Mouse (Mus musculus) urinary bladder, postnatal 25 days (tissue): Measurements from ENCODE around the gene Mapk7.

Experiments used
- DNase-seq: peaks from one replicate; pipeline ENCODE4 v3.0.0; 2022; ENCODE audit warnings: low spot score

The Mapk7 gene

DNA sequence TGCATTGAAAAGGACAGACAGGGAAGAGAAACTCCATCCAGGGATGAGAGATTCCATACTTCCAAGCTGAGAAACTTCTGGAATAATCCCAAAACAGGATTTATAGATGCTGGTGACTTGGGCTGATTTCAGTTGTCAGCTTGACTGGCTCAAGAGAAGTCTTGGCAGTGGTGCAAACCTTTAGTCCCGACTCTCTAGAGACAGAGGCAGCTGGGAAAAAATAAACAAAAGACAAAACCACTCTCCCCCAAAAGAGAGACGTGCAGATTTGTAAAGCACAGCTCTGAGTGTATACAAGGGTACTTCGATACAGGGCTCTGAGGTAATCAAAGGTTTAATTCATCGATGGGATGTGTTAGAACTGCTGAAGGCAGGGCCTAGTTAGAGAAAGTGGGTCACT, 28.8 kb downstream of the Mapk7 start:
- DNase-seq, result no peak

DNA sequence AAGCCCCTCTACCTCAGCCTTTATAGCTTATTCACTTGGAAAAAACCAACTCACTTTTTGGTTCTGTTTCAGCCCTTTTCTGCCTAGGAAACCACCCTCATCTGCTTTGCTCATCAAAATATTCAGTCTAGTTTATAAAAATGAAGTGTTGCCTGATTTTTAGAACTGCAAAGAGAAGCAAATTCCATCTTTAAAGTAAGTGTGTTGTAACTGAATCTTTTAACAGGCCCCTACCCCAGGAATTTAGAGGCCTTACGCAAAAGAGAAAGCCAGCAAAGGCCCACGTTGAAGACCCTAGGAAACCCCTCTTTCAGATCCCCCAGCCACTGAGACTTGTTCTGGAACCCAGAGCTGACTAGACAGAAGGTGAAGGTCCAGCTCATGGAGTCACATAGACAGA, 30.1 kb downstream of the Mapk7 start:
- no peak for DNase-seq

GRCm38 (mm10) chr11:61449499-61450292, 44.5 kb downstream of the Mapk7 start:
- no peak for DNase-seq

- no peak for DNase-seq
These were observed 45.5 kb downstream of the Mapk7 start for GRCm38 (mm10) chr11:61448599-61449225.

DNA sequence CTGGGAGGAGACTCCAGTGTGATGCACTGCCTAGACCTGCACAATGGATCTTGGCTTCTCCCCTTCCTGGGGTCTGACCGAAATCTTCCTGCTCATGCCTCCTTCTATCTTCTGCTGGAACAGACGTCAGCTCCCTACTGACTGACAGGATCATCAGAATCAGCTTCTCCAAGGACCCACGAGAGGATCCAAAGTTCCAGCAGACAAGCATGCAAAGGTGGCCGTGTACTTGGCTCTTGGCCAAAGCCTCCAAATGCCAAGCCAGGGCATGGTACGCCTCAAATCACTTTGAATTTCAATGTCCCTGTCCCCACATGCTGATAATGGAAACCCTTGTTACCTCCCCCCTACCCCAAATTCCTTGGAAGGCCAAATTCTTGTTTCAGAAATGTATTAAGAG, 46.2 kb downstream of the Mapk7 start:
- DNase-seq, result no peak

- DNase-seq, result no peak
These were observed 46.9 kb downstream of the Mapk7 start for GRCm38 (mm10) chr11:61447296-61447695.

DNA sequence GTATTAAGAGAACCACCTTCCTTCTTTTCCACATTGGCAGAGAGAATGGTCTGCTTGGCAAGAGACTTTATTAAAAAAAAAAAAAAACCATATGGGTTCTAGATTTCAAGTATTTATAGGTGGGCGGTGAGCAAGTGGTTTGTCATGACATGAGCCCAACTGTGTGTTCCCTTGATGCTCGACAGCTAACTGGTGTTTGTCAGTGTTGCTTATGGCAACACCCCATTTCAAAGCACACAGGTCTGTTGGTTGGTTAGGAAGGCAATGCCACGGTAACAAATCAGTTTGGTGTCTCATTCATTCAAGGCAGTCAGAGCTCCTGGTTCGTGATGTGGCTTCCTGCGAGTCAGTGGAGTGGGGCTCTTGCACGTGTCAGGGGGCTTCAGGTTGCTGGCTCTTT, 50.4 kb downstream of the Mapk7 start:
- DNase-seq, result no peak

DNA sequence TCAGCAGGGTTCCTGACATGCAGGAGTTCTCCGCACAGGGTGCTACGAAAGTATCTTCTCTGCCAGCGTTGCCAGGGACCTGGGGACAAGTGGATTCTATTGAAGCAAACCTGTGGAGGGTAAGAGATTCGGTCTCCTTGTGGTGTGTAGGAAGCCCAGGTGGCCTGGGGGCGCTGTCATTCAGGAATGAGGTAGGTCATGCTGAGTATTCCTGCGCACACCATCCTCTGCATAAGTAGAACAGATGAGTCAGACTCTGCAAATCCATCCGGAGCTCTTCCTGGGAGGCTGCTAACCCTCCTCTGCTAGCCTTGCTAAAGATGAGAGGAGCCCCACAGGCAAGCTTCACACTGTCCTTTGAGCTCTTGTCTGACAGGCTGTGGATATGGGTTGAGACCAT, 52.5 kb downstream of the Mapk7 start:
- DNase-seq, result no peak

GRCm38 (mm10) chr11:61440416-61440815, 53.8 kb downstream of the Mapk7 start:
- no peak for DNase-seq

DNA sequence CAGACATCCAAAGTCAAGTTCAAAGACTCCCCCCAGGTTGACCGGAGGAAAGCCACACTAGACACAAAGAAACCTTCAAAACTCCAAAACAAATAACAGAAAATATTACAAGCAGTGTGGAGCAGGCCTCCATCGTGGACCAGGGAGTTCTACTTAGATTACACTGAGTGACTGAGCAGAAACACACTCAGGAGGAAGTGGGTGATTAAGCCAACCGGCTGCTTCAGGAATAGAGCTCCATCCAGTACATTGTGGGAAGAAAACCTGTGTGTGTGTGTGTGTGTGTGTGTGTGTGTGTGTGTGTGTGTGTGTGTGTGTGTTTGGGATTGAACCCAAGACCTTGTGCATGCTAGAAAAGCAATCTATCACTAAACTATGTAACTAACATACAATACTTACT, 55.0 kb downstream of the Mapk7 start:
- no peak for DNase-seq
